Mouse (Mus musculus): ENCODE results near the gene Trap1a. TPM values are rescaled to one million over a fixed set of nuclear protein-coding genes. Genes with fewer than 3 reads are reported as not detected.

Trap1a gene
- total RNA-seq, 2 experiments from 2014 or later, result not detected

Other genes starting within 250 kb of the Trap1a start
- not detected for gene Serpina7, start 248.4 kb upstream of the Trap1a start, total RNA-seq (2021)
- gene 4930513O06Rik, start 247.4 kb upstream of the Trap1a start, total RNA-seq (2021), result not detected
- gene 4933428M09Rik, start 154.5 kb upstream of the Trap1a start, total RNA-seq (2021), result not detected
- gene Mum1l1, start 123.6 kb upstream of the Trap1a start, total RNA-seq (2021), result 1 to 10 TPM; 2.5 to 2.7 TPM
- under 1 TPM; 0.57 to 0.64 TPM for gene D330045A20Rik, start 146.7 kb downstream of the Trap1a start, total RNA-seq (2021)
- 10 to 100 TPM; 12.1 to 14.3 TPM for gene Rnf128, start 229.6 kb downstream of the Trap1a start, total RNA-seq (2021)

All from left cerebral cortex, postnatal 36 days (tissue).